Mouse (Mus musculus) forebrain, embryonic 10.5 days (tissue): Measurements from ENCODE around the gene Sh3pxd2b. TPM values are rescaled to one million over a fixed set of nuclear protein-coding genes. Genes with fewer than 3 reads are reported as not detected.

ENCODE experiments used
- DNase-seq: peaks from one replicate; pipeline ENCODE4 v3.0.0-alpha.2; 2017; ENCODE audit warnings: low spot score; ENCODE audit errors: extremely low spot score
- H3K27ac ChIP-seq: fragments of 300-500 bp; sonication (generic); 2 replicates; pipeline ENCODE4 v1.5.1; 2016; ENCODE audit warnings: mild to moderate bottlenecking
- H3K27me3 ChIP-seq: fragments of 300-500 bp; sonication (generic); 2 replicates; pipeline ENCODE4 v1.6.1; 2016; ENCODE audit warnings: mild to moderate bottlenecking; ENCODE audit not compliant: poor library complexity, severe bottlenecking
- H3K36me3 ChIP-seq: fragments of 300-500 bp; sonication (generic); replicated peaks from 2 replicates; pipeline ENCODE4 v1.6.1; 2016; ENCODE audit warnings: mild to moderate bottlenecking, moderate library complexity
- H3K4me1 ChIP-seq: fragments of 300-500 bp; sonication (generic); 2 replicates; pipeline ENCODE4 v1.6.1; 2016
- H3K4me3 ChIP-seq: fragments of 300-500 bp; sonication (generic); 2 replicates; pipeline ENCODE4 v1.5.1; 2016; ENCODE audit warnings: mild to moderate bottlenecking, moderate library complexity
- H3K9me3 ChIP-seq: fragments of 300-500 bp; sonication (generic); 2 replicates; pipeline ENCODE4 v1.6.1; 2016; ENCODE audit warnings: mild to moderate bottlenecking, moderate library complexity
- WGBS: fragments of 180-500 bp; shearing (Covaris S2); methylation state at CpG from one replicate; pipeline ENCODE4 v1.1.7; 2016; 5-methylcytosine and 5-hydroxymethylcytosine counted together
- polyA plus RNA-seq: library from polyadenylated mRNA; unstranded; fragments of >200 nt; fragmentation: Nextera tagmentation; extraction: Ambion mirVana; gene quantifications from 2 replicates; pipeline ENCODE4 v1.2.1, GENCODE M21; 2016

Sh3pxd2b gene
- polyA plus RNA-seq, 1 experiment from 2014 or later, result 23.0 TPM

GRCm38 (mm10) chr11:32454231-32454799 is 106.7 kb downstream of the Sh3pxd2b start:
- H3K36me3 ChIP-seq, result no peaks in the 10 kb centered on the region; the same call in none of the 2 replicates
- peak overlapping the region; percentile 84 for H3K4me3 ChIP-seq
- WGBS, result 2% methylated on average over 19 of the region's 19 CpGs
- H3K27me3 ChIP-seq, result peaks cover 8% of the 10 kb centered on the region; the same call in 1 of the 2 replicates
- H3K9me3 ChIP-seq, result no peaks in the 10 kb centered on the region
- H3K4me1 ChIP-seq, result peaks cover 27% of the 10 kb centered on the region
- peak overlapping the region; percentile 99 for H3K27ac ChIP-seq
- DNase-seq, result no peak

DNA sequence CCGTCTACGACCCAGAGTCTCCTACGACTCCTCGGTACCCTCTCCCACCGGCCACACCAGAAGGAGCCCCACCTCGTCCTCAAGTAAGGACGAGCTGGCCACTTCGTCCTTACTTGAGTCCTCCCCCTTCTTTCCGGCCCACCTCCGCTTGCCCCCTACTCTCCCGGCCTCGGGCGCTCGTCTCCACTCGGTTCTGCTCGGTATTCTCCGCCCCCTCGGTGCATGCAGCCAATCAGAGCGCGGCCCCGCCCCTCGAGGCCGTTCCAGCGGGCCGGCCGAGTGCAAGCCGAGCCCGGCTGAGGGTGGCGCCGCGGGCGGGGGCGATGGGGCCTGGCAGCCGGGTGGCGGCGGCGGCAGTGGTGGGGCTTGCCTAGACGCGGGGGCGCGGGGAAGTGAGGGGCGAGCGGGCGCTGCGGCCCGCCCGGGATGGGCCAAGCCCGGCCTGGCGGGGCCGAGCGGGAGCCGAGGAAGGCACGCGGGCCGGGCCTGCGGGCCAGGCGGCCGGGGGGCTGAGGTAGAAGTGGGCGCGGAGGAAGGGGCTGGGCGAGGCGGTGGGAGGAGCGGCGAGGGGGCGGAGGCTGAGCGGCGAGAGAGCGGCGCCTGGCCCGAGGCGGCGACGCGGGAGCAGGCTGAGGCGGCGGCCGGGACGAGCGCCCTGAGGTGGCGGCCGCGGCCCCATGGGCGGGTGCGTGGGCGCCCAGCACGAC is 107.3 kb downstream of the Sh3pxd2b start, which contains the start of gene Ubtd2:
Gene Ubtd2 (plus strand): TSS at position 571 of the 707 bp plus-strand sequence.
- peak within 1 kb of the TSS; percentile 99 for H3K27ac ChIP-seq
- H3K9me3 ChIP-seq, result no peaks in the 10 kb centered on the region
- H3K4me3 ChIP-seq, result peak within 1 kb of the TSS; percentile 84
- no peaks in the 10 kb centered on the region; the same call in none of the 2 replicates for H3K36me3 ChIP-seq
- H3K27me3 ChIP-seq, result peaks cover 8% of the 10 kb centered on the region; the same call in 1 of the 2 replicates
- DNase-seq, result peak; percentile 98
- peaks cover 27% of the 10 kb centered on the region for H3K4me1 ChIP-seq
- WGBS, result under 1% methylated on average over 85 of the region's 86 CpGs

DNA sequence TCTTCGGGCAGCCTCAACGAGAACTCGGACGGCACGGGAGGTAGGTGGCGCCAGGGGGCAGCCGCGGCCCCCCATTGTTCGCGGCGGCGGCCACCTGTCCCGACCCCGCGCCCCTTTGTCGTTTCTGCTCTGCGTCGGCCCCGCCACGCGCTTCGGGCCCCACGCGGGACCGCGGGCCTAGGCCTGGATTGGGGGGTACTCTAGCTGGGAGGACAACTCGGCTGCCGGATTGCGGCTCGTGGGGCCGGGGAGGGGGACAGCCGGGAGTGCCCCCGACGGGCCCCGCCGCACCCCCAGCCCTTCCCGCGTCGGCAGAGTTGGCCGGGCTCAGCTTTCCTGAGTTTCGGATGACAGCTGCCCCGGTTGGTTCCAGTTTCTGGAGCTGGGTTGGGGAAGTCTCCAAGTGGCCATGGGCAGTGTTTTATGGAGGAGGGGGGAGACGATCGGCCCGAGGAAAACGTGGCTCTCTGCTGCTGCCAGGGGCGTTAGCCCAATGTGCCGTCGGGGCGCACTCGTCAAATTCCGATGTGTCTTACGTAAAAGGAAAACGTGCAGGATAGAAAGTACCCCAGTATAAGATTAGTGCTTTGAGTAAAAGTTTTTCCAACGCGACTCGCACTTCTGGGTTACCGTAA is 108.0 kb downstream of the Sh3pxd2b start:
- Histone ChIP-seq H3K4me1 (peaks cover 27% of the 10 kb centered on the region), H3K4me3 (peak overlapping the region; percentile 84), H3K36me3 (no peaks in the 10 kb centered on the region; the same call in none of the 2 replicates), H3K27me3 (peaks cover 8% of the 10 kb centered on the region; the same call in 1 of the 2 replicates), H3K27ac (peak overlapping the region; percentile 99), H3K9me3 (no peaks in the 10 kb centered on the region)
- WGBS, result 1% methylated on average over 58 of the region's 58 CpGs
- peak; percentile 59 for DNase-seq

GRCm38 (mm10) chr11:32456356-32456755 is 108.7 kb downstream of the Sh3pxd2b start:
- Histone ChIP-seq H3K27ac (peak overlapping the region; percentile 99; the same call in 1 of the 2 replicates), H3K36me3 (no peaks in the 10 kb centered on the region; the same call in none of the 2 replicates), H3K9me3 (no peaks in the 10 kb centered on the region), H3K4me1 (peaks cover 27% of the 10 kb centered on the region), H3K4me3 (peak overlapping the region; percentile 84), H3K27me3 (peaks cover 3% of the 10 kb centered on the region; the same call in 1 of the 2 replicates)
- no peak for DNase-seq
- 20% methylated on average over 6 of the region's 6 CpGs for WGBS

DNA sequence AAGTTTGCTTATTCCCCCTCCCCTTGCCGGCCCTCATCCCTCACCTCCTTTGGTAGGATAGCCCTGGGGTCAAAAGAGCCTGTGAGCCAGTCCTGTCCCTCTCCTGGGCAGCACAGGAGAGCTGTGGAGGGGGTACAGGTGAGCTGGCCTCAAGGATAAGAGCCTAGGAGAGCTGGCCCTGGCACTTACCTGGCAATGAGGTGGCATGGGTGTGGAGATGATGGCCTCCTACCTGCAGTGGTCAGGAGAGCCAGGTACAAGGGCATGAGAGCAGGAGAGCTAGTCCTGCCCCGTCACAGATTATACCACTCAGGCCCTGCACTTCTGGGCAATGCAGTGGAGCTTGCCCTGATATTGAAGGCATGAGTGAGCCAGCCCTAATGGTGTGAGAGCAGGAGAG is 116.7 kb downstream of the Sh3pxd2b start:
- H3K27me3 ChIP-seq, result no peaks in the 10 kb centered on the region
- DNase-seq, result no peak
- H3K27ac ChIP-seq, result no peak overlapping the region
- peaks cover 5% of the 10 kb centered on the region for H3K4me1 ChIP-seq
- 85% methylated on average over 2 of the region's 2 CpGs for WGBS
- no peak overlapping the region for H3K4me3 ChIP-seq
- H3K9me3 ChIP-seq, result no peaks in the 10 kb centered on the region
- peaks cover 13% of the 10 kb centered on the region for H3K36me3 ChIP-seq

- no peak overlapping the region for H3K27ac ChIP-seq
- DNase-seq, result no peak
- no peaks in the 10 kb centered on the region for H3K27me3 ChIP-seq
- H3K4me1 ChIP-seq, result peaks cover 8% of the 10 kb centered on the region; the same call in 1 of the 2 replicates
- peaks cover 15% of the 10 kb centered on the region for H3K36me3 ChIP-seq
- H3K4me3 ChIP-seq, result no peak overlapping the region
- WGBS, result 87% methylated on average over 2 of the region's 2 CpGs
- H3K9me3 ChIP-seq, result no peaks in the 10 kb centered on the region
Measured at GRCm38 (mm10) chr11:32471925-32472324, 124.3 kb downstream of the Sh3pxd2b start.

DNA sequence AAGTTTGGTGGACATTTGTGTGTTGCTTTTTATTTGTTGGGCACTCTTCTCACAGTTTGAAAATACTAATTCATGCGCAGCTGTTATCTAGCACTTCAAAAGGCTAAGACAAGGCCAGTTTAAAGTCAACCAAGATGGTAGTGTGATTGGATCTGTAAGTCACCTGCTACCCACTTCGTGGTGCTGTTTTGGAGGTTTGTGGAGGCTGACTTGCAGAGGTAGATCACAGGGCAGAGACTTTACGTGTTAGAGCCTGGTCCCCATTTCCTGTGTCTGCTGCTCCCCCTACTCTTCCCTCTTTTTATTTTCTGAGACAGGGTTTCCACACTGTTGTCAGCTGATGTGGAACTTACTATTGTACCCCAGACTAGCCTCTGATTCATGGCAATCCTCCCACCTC is 127.1 kb downstream of the Sh3pxd2b start:
- H3K4me3 ChIP-seq, result no peak overlapping the region
- 88% methylated on average over 3 of the region's 3 CpGs for WGBS
- H3K9me3 ChIP-seq, result no peaks in the 10 kb centered on the region

GRCm38 (mm10) chr11:32475487-32476236 is 128.0 kb downstream of the Sh3pxd2b start:
- Histone ChIP-seq H3K27ac (no peak overlapping the region), H3K9me3 (no peaks in the 10 kb centered on the region), H3K27me3 (no peaks in the 10 kb centered on the region), H3K4me3 (no peak overlapping the region), H3K4me1 (peaks cover under 1% of the 10 kb centered on the region; the same call in 1 of the 2 replicates), H3K36me3 (peaks cover 2% of the 10 kb centered on the region; the same call in 1 of the 2 replicates)
- WGBS, result 83% methylated on average over 5 of the region's 5 CpGs
- no peak for DNase-seq

More for the DNA sequence above, 127.1 kb downstream of the Sh3pxd2b start:
- no peak overlapping the region for H3K27ac ChIP-seq
- no peaks in the 10 kb centered on the region for H3K27me3 ChIP-seq
- H3K4me1 ChIP-seq, result peaks cover 8% of the 10 kb centered on the region; the same call in 1 of the 2 replicates
- H3K36me3 ChIP-seq, result 0 out of 2 replicates have a peak, but pooled peaks cover 2% of the 10 kb centered on the region
- DNase-seq, result no peak

Other genes with a start within 250 kb of the Sh3pxd2b start
- gene Il9r, start 147.5 kb upstream of the Sh3pxd2b start, polyA plus RNA-seq, result not detected in 2 replicates
- 118 and 120 TPM in 2 replicates for gene Snrnp25, start 142.4 kb upstream of the Sh3pxd2b start, polyA plus RNA-seq
- 21.9 and 22.9 TPM in 2 replicates for gene Rhbdf1, start 125.5 kb upstream of the Sh3pxd2b start, polyA plus RNA-seq
- gene Mpg, start 121.3 kb upstream of the Sh3pxd2b start, polyA plus RNA-seq, result 31.0 and 31.2 TPM in 2 replicates
- gene Nprl3, start 80.1 kb upstream of the Sh3pxd2b start, polyA plus RNA-seq, result 48.3 and 48.6 TPM in 2 replicates
- gene Hba-x, start 71.4 kb upstream of the Sh3pxd2b start, polyA plus RNA-seq, result 3,082 and 4,268 TPM in 2 replicates
- 2,180 and 3,072 TPM in 2 replicates for gene Hba-a1, start 64.3 kb upstream of the Sh3pxd2b start, polyA plus RNA-seq
- gene Hbq1b, start 60.9 kb upstream of the Sh3pxd2b start, polyA plus RNA-seq, result 6.1 and 10.1 TPM in 2 replicates
- 3,944 and 5,635 TPM in 2 replicates for gene Hba-a2, start 51.3 kb upstream of the Sh3pxd2b start, polyA plus RNA-seq
- gene Hbq1a, start 47.8 kb upstream of the Sh3pxd2b start, polyA plus RNA-seq, result not detected in 2 replicates
- gene Ubtd2, start 107.5 kb downstream of the Sh3pxd2b start, polyA plus RNA-seq, result 71.3 and 71.7 TPM in 2 replicates
- 0.21 and 0.25 TPM in 2 replicates for gene Efcab9, start 184.3 kb downstream of the Sh3pxd2b start, polyA plus RNA-seq
- gene Stk10, start 185.5 kb downstream of the Sh3pxd2b start, polyA plus RNA-seq, result 2.0 and 2.3 TPM in 2 replicates